Mouse (Mus musculus): ENCODE measurements around the gene Osbpl2.

- TF ChIP-seq CHD1 (IDR thresholded peaks at IDR 0.05; ENCODE audit: low read depth, low read length) (no peak), ELF1 (IDR thresholded peaks at IDR 0.05; ENCODE audit: low read depth, low read length) (no peak), POLR2A (IDR thresholded peaks at IDR 0.05; ENCODE audit: low read depth, low read length) (no peak), ETS1 (conservative IDR thresholded peaks at IDR 0.05; ENCODE audit: low read depth, low read length) (no peak)
Measured at GRCm38 (mm10) chr2:180095711-180096110, 23.4 kb upstream of the Osbpl2 start.

All from CH12.LX (cell line).